In genomic region chr17:31889446-31890201, GRCm38 (mm10) we compare ENCODE assay signal across 12 mouse cellular contexts. TPM values are rescaled to one million over a fixed set of nuclear protein-coding genes. Genes with fewer than 3 reads are reported as not detected.
DNase-seq lines count a peak whose midpoint lies in the region; ATAC-seq and TF ChIP-seq lines count a peak whose summit lies in the region.
"Had no signal": no experiment of that assay in that cellular context is flagged by ENCODE, and none has a peak within 500 bp of the region (broad histone marks: within the 10 kb centered on the region; RNA-seq: fewer than 3 reads in every experiment).

No protein-coding gene starts in this region.

- H3K4me3 ChIP-seq in intestine, embryonic 14.5 days (ENCODE audit: low read depth, low read length), result no peak overlapping the region
- no peak overlapping the region for H3K4me3 ChIP-seq in intestine, postnatal 0 days (ENCODE audit: low read depth, low read length)
- H3K4me3 ChIP-seq in heart, postnatal 0 days (ENCODE audit: low read depth, low read length), result no peak overlapping the region
- H3K4me3 ChIP-seq: forebrain, embryonic 12.5 days; limb, embryonic 13.5 days had no signal

- WGBS in intestine, embryonic 14.5 days, result 34% methylated on average over 9 of the region's 9 CpGs
- WGBS in intestine, postnatal 0 days, result 64% methylated on average over 9 of the region's 9 CpGs
- 45% methylated on average over 9 of the region's 9 CpGs for WGBS in heart, postnatal 0 days

- no peak for TF ChIP-seq EP300 in heart, postnatal 0 days (IDR thresholded peaks at IDR 0.05; ENCODE audit: low read depth)

- peaks cover 40% of the 10 kb centered on the region for H3K4me1 ChIP-seq in intestine, embryonic 14.5 days (replicated peaks; ENCODE audit: control insufficient read depth, insufficient read depth, low read length)
- peaks cover 4% of the 10 kb centered on the region; the same call in 1 of the 2 replicates for H3K4me1 ChIP-seq in intestine, postnatal 0 days (replicated peaks; ENCODE audit: control insufficient read depth, insufficient read depth, low read length)
- peaks cover 16% of the 10 kb centered on the region for H3K4me1 ChIP-seq in heart, postnatal 0 days (ENCODE audit: control insufficient read depth, insufficient read depth)

- DNase-seq in intestine, embryonic 14.5 days (ENCODE audit: low spot score), result no peak
- DNase-seq in heart, postnatal 0 days (ENCODE audit: low spot score), result no peak
- peak; percentile 82 for DNase-seq in kidney, adult 9 months
- DNase-seq in lung, postnatal 10 days, result peak; percentile 83
- no peak for DNase-seq in cerebellum, adult 11-12 months
- no peak for DNase-seq in layer of hippocampus, adult 9-11 months
- DNase-seq in cerebellum, postnatal 14 days, result no peak
- DNase-seq: adrenal gland, postnatal 25 days; right cerebral cortex, adult 18-20 months had no signal

- no peak overlapping the region for H3K9ac ChIP-seq in intestine, embryonic 14.5 days (ENCODE audit: low read length)
- H3K9ac ChIP-seq in intestine, postnatal 0 days (ENCODE audit: low read depth, low read length), result no peak overlapping the region
- H3K9ac ChIP-seq in heart, postnatal 0 days (replicated peaks; ENCODE audit: low read depth, low read length), result no peak overlapping the region
- H3K9ac ChIP-seq: forebrain, embryonic 12.5 days; limb, embryonic 13.5 days had no signal

- H3K36me3 ChIP-seq in intestine, embryonic 14.5 days (ENCODE audit: control insufficient read depth, insufficient read depth, low read length), result no peaks in the 10 kb centered on the region
- no peaks in the 10 kb centered on the region for H3K36me3 ChIP-seq in intestine, postnatal 0 days (ENCODE audit: control insufficient read depth, insufficient read depth)
- H3K36me3 ChIP-seq in heart, postnatal 0 days (replicated peaks; ENCODE audit: control insufficient read depth, insufficient read depth, low read length), result no peaks in the 10 kb centered on the region
- H3K36me3 ChIP-seq: forebrain, embryonic 12.5 days; limb, embryonic 13.5 days had no signal

- peak overlapping the region; percentile 89 for H3K27ac ChIP-seq in intestine, embryonic 14.5 days (ENCODE audit: low read depth)
- no peak overlapping the region for H3K27ac ChIP-seq in intestine, postnatal 0 days (ENCODE audit: low read depth, low read length)
- no peak overlapping the region for H3K27ac ChIP-seq in heart, postnatal 0 days (ENCODE audit: low read depth)
- H3K27ac ChIP-seq: forebrain, embryonic 12.5 days; limb, embryonic 13.5 days had no signal

- H3K27me3 ChIP-seq in intestine, embryonic 14.5 days (replicated peaks; ENCODE audit: control insufficient read depth, insufficient read depth, low read length), result no peaks in the 10 kb centered on the region
- H3K27me3 ChIP-seq in intestine, postnatal 0 days (replicated peaks; ENCODE audit: control insufficient read depth, insufficient read depth, low read length), result no peaks in the 10 kb centered on the region
- no peaks in the 10 kb centered on the region for H3K27me3 ChIP-seq in heart, postnatal 0 days (ENCODE audit: control insufficient read depth, insufficient read depth, low read length)
- H3K27me3 ChIP-seq: forebrain, embryonic 12.5 days; limb, embryonic 13.5 days had no signal

- no peak overlapping the region for H3K4me2 ChIP-seq in intestine, embryonic 14.5 days (ENCODE audit: low read length)
- no peak overlapping the region for H3K4me2 ChIP-seq in intestine, postnatal 0 days (replicated peaks; ENCODE audit: low read depth)
- no peak overlapping the region for H3K4me2 ChIP-seq in heart, postnatal 0 days (ENCODE audit: low read depth, low read length)
- H3K4me2 ChIP-seq: forebrain, embryonic 12.5 days; limb, embryonic 13.5 days had no signal

- no peak; the same call in 1 of the 2 replicates for ATAC-seq in intestine, embryonic 14.5 days (replicated peaks; ENCODE audit: low FRiP score, low TSS enrichment, low read depth)
- ATAC-seq in intestine, postnatal 0 days, result no peak
- ATAC-seq in heart, postnatal 0 days (ENCODE audit: insufficient read depth, low read depth), result 0 out of 2 replicates have a peak, but pooled peaks have one; percentile 37

- H3K9me3 ChIP-seq in intestine, embryonic 14.5 days (ENCODE audit: control insufficient read depth, low read length), result no peaks in the 10 kb centered on the region
- H3K9me3 ChIP-seq in intestine, postnatal 0 days (ENCODE audit: control insufficient read depth), result no peaks in the 10 kb centered on the region
- H3K9me3 ChIP-seq in heart, postnatal 0 days (replicated peaks; ENCODE audit: control insufficient read depth, low read length), result no peaks in the 10 kb centered on the region
- H3K9me3 ChIP-seq: forebrain, embryonic 12.5 days; limb, embryonic 13.5 days had no signal

- TF ChIP-seq CTCF in intestine, postnatal 0 days (IDR thresholded peaks at IDR 0.05; ENCODE audit: low read depth), result no peak
- TF ChIP-seq CTCF in heart, postnatal 0 days (IDR thresholded peaks at IDR 0.05; ENCODE audit: low read depth), result no peak

RNA-seq across cellular contexts. Expression of gene Sik1, which starts 34.0 kb away (rescaled TPM):
- 9.2 and 11.9 TPM in 2 replicates for polyA plus RNA-seq in intestine, embryonic 14.5 days (2014; fragmentation: Nextera tagmentation; extraction: Ambion mirVana)
- polyA plus RNA-seq in intestine, postnatal 0 days (2015; fragmentation: Nextera tagmentation; extraction: Ambion mirVana), result 2.9 and 3.8 TPM in 2 replicates
- total RNA-seq in heart, postnatal 0 days (2014; rRNA removed; ENCODE audit: low replicate concordance), result 31.9 and 47.6 TPM in 2 replicates
- 7.7 and 10.9 TPM in 2 replicates for polyA plus RNA-seq in heart, postnatal 0 days (2015; fragmentation: Nextera tagmentation; extraction: Ambion mirVana)

Comparison
In these comparisons a context has a peak if more than half of its experiments do, and no peak if none do; other contexts are left out.
1. DNase-seq: peak in kidney, adult 9 months (single experiment) and lung, postnatal 10 days (single experiment); none in intestine, embryonic 14.5 days (single experiment), heart, postnatal 0 days (single experiment), cerebellum, adult 11-12 months (single experiment), layer of hippocampus, adult 9-11 months (single experiment) and cerebellum, postnatal 14 days (0 of 2).